Mouse (Mus musculus): ENCODE measurements around the gene Gm43720. TPM values are rescaled to one million over a fixed set of nuclear protein-coding genes. Genes with fewer than 3 reads are reported as not detected.

The Gm43720 gene
- polyA plus RNA-seq, 1 experiment from 2014 or later: 0.13 TPM

Other genes with a start within 250 kb of the Gm43720 start
- not detected in 2 replicates for gene Smok3c, start 226.8 kb downstream of the Gm43720 start, polyA plus RNA-seq (2015; fragmentation: Nextera tagmentation; extraction: Ambion mirVana)
- gene Zkscan1, start 194.9 kb downstream of the Gm43720 start, polyA plus RNA-seq (2015; fragmentation: Nextera tagmentation; extraction: Ambion mirVana): 20.1 and 22.4 TPM in 2 replicates
- 76.5 and 77.3 TPM in 2 replicates for gene Zscan21, start 163.1 kb downstream of the Gm43720 start, polyA plus RNA-seq (2015; fragmentation: Nextera tagmentation; extraction: Ambion mirVana)
- gene Zfp113, start 124.2 kb downstream of the Gm43720 start, polyA plus RNA-seq (2015; fragmentation: Nextera tagmentation; extraction: Ambion mirVana): 20.3 and 23.8 TPM in 2 replicates
- gene Cops6, start 118.9 kb downstream of the Gm43720 start, polyA plus RNA-seq (2015; fragmentation: Nextera tagmentation; extraction: Ambion mirVana): 362 and 367 TPM in 2 replicates
- 32.2 and 35.8 TPM in 2 replicates for gene Ap4m1, start 108.0 kb downstream of the Gm43720 start, polyA plus RNA-seq (2015; fragmentation: Nextera tagmentation; extraction: Ambion mirVana)
- gene Mcm7, start 107.5 kb downstream of the Gm43720 start, polyA plus RNA-seq (2015; fragmentation: Nextera tagmentation; extraction: Ambion mirVana): 208 and 210 TPM in 2 replicates
- gene Taf6, start 92.5 kb downstream of the Gm43720 start, polyA plus RNA-seq (2015; fragmentation: Nextera tagmentation; extraction: Ambion mirVana): 99.2 and 106 TPM in 2 replicates
- gene Cnpy4, start 92.5 kb downstream of the Gm43720 start, polyA plus RNA-seq (2015; fragmentation: Nextera tagmentation; extraction: Ambion mirVana): 73.0 and 73.8 TPM in 2 replicates
- 10.5 and 11.3 TPM in 2 replicates for gene Mblac1, start 85.6 kb downstream of the Gm43720 start, polyA plus RNA-seq (2015; fragmentation: Nextera tagmentation; extraction: Ambion mirVana)
- not detected in 2 replicates for gene Nxpe5, start 54.1 kb downstream of the Gm43720 start, polyA plus RNA-seq (2015; fragmentation: Nextera tagmentation; extraction: Ambion mirVana)
- 63.5 and 64.7 TPM in 2 replicates for gene Lamtor4, start 24.5 kb downstream of the Gm43720 start, polyA plus RNA-seq (2015; fragmentation: Nextera tagmentation; extraction: Ambion mirVana)
- gene BC037034, start 15.9 kb downstream of the Gm43720 start, polyA plus RNA-seq (2015; fragmentation: Nextera tagmentation; extraction: Ambion mirVana): 4.4 and 5.2 TPM in 2 replicates
- 3.3 and 4.5 TPM in 2 replicates for gene Gal3st4, start 7.1 kb downstream of the Gm43720 start, polyA plus RNA-seq (2015; fragmentation: Nextera tagmentation; extraction: Ambion mirVana)
- 52.9 and 55.6 TPM in 2 replicates for gene Gpc2, start within 50 bp of the Gm43720 start, polyA plus RNA-seq (2015; fragmentation: Nextera tagmentation; extraction: Ambion mirVana)
- gene Stag3, start 282 bp upstream of the Gm43720 start, polyA plus RNA-seq (2015; fragmentation: Nextera tagmentation; extraction: Ambion mirVana): 8.2 and 9.4 TPM in 2 replicates
- 0.18 TPM in 1 of 2 replicates, not detected in the other for gene Pvrig, start 62.0 kb upstream of the Gm43720 start, polyA plus RNA-seq (2015; fragmentation: Nextera tagmentation; extraction: Ambion mirVana)
- 56.2 and 56.6 TPM in 2 replicates for gene Zfp157, start 161.5 kb upstream of the Gm43720 start, polyA plus RNA-seq (2015; fragmentation: Nextera tagmentation; extraction: Ambion mirVana)

Data from limb, embryonic 13.5 days (tissue).